Mouse (Mus musculus) ES-Bruce4 (cell line): ENCODE data around the gene Zdhhc8. TPM values are rescaled to one million over a fixed set of nuclear protein-coding genes. Genes with fewer than 3 reads are reported as not detected.
A peak's percentile ranks its signal among the peaks of the same experiment; 100 is the strongest.

ENCODE experiments used
- H3K27ac ChIP-seq: 2 replicates; pipeline ENCODE4 v1.5.1; 2012; ENCODE audit warnings: low read length, inconsistent platforms; ENCODE audit not compliant: insufficient read depth
- H3K27me3 ChIP-seq: 2 replicates; pipeline ENCODE4 v1.6.1; 2012; ENCODE audit warnings: mild to moderate bottlenecking, low read length, inconsistent platforms; ENCODE audit not compliant: control insufficient read depth, poor library complexity, insufficient read depth, severe bottlenecking
- H3K36me3 ChIP-seq: 2 replicates; pipeline ENCODE4 v1.6.1; 2012; ENCODE audit warnings: inconsistent platforms, mild to moderate bottlenecking, low read length, moderate library complexity; ENCODE audit not compliant: control insufficient read depth, poor library complexity, insufficient read depth, severe bottlenecking
- H3K4me1 ChIP-seq: one replicate; pipeline ENCODE4 v1.8.1; 2011; ENCODE audit warnings: low read length; ENCODE audit not compliant: control insufficient read depth, insufficient read depth
- H3K4me3 ChIP-seq: 2 replicates; pipeline ENCODE4 v1.5.1; 2011; ENCODE audit warnings: low read depth, mild to moderate bottlenecking, low read length
- H3K9ac ChIP-seq: 2 replicates; pipeline ENCODE4 v1.6.1; 2012; ENCODE audit warnings: low read depth, mild to moderate bottlenecking, inconsistent platforms; ENCODE audit not compliant: poor library complexity, severe bottlenecking
- H3K9me3 ChIP-seq: replicated peaks from 2 replicates; pipeline ENCODE4 v1.6.1; 2012; ENCODE audit warnings: mild to moderate bottlenecking, low read length, inconsistent platforms; ENCODE audit not compliant: control insufficient read depth, poor library complexity, insufficient read depth, severe bottlenecking
- CTCF ChIP-seq: IDR thresholded peaks from one replicate; pipeline ENCODE4 v1.8.1; 2011; ENCODE audit warnings: low read depth, low read length
- EP300 ChIP-seq: IDR thresholded peaks from 2 replicates; pipeline ENCODE4 v1.6.1; 2011; ENCODE audit warnings: low read depth, low read length; ENCODE audit not compliant: insufficient read depth
- POLR2A ChIP-seq: IDR thresholded peaks from one replicate; pipeline ENCODE4 v1.8.1; 2011; ENCODE audit warnings: low read length; ENCODE audit not compliant: insufficient read depth
- polyA plus RNA-seq: library from polyadenylated mRNA; stranded (reverse); fragments of >200 nt; gene quantifications from 2 replicates; pipeline ENCODE4 v1.2.4, GENCODE M21; 2011; ENCODE audit warnings: low read depth; ENCODE audit not compliant: missing spikeins, insufficient read depth, insufficient read length

Gene Zdhhc8
- polyA plus RNA-seq, 1 experiment, result 11.7 TPM

DNA sequence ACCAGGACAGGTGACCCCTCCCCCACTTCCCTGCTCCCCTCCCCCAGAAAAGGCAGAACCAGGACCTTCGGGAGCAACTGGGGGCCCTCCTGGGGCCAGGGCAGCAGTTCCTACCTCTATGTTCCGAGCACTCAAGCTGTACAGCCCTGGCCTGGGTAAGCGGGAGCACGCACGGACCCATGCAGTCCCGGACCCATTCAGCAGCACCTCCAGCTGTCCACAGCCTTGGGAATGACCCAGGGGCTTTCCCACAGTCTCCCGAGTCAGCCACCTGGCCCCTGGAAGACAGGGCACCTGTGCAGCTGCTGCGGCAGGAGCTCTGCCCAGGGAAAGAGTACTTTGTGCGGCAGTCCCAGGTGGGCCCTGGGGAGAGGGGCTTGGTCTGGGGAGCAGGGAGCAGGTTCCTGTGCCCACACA is 16.3 kb downstream of the Zdhhc8 start:
- H3K9me3 ChIP-seq, result no peaks in the 10 kb centered on the region
- H3K27me3 ChIP-seq, result no peaks in the 10 kb centered on the region
- TF ChIP-seq CTCF, result no peak
- TF ChIP-seq EP300, result no peak
- TF ChIP-seq POLR2A, result no peak
- H3K4me1 ChIP-seq, result no peaks in the 10 kb centered on the region
- no peaks in the 10 kb centered on the region for H3K36me3 ChIP-seq
- no peak overlapping the region for H3K9ac ChIP-seq
- H3K27ac ChIP-seq, result no peak overlapping the region
- H3K4me3 ChIP-seq, result no peak overlapping the region

DNA sequence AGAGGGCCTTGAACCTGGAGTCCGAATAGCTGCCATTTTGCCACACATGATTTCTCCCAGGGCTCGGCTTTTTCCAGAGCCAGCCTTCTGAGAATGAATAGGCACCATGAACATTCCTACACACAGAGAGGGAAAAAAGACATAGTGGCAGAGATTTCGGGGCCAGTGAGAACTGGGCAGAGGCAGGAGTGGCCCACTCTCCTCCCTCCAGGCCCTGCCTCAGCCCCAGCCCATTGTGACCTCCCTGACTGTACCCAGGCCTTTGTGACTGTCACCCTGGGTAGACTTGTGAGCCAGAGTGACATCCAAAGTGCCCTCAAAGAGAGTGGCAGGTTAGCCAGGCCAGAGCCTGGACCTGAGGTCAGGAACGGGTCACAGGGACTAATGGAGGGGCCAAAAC is 17.4 kb downstream of the Zdhhc8 start, which contains the start of gene Ccdc188:
Gene Ccdc188 (plus strand): TSS at position 301 of the 400 bp plus-strand sequence.
- H3K9me3 ChIP-seq, result no peaks in the 10 kb centered on the region
- no peak within 1 kb of the TSS for H3K4me3 ChIP-seq
- TF ChIP-seq POLR2A (no peak), EP300 (no peak), CTCF (no peak)
- no peak within 1 kb of the TSS for H3K27ac ChIP-seq
- H3K27me3 ChIP-seq, result no peaks in the 10 kb centered on the region
- H3K36me3 ChIP-seq, result no peaks in the 10 kb centered on the region
- no peak within 1 kb of the TSS for H3K9ac ChIP-seq
- no peaks in the 10 kb centered on the region for H3K4me1 ChIP-seq

DNA sequence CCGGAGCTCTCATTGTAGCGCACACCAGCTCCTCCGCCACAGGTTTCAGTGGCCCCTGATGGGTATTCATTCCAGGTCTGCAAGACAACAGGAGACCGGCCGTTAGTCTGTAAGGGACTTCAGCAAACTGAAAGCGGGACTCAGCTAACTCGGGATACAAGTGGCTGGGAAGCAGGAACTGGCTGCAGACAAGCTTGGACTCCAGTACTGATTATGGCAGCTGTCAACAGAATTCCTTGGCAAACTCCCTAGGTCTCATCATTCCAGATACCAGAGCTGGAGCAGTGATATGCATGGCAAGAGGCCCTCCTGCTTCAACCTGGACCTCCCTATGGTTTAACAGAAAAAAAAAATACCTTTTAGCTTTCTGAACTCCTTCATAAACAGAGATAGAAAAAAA is 20.1 kb downstream of the Zdhhc8 start:
- Histone ChIP-seq H3K9ac (no peak overlapping the region), H3K9me3 (no peaks in the 10 kb centered on the region), H3K36me3 (no peaks in the 10 kb centered on the region), H3K27ac (no peak overlapping the region), H3K4me3 (no peak overlapping the region), H3K27me3 (no peaks in the 10 kb centered on the region), H3K4me1 (no peaks in the 10 kb centered on the region)
- TF ChIP-seq EP300, result no peak
- no peak for TF ChIP-seq POLR2A
- no peak for TF ChIP-seq CTCF

DNA sequence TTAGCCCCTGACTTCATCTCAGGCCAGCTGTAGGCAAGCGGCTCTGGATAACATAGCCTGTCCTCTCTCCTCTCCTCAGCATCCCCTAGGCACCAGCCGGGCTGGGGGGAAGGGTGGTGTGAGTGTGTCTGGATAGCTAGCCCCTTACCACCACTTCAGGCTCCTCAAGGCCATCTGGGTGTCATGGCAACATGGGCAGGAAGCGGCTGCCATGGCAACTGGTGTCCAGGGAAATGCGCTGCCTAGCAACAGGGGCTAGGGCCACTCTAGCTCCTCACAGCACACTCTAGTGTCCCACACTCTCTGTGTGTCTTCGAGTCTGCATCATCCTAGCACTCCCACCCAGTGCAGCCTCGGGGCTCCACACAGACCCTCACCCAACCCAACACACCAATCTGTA is 21.2 kb downstream of the Zdhhc8 start:
- no peak for TF ChIP-seq CTCF
- no peak for TF ChIP-seq EP300
- no peak for TF ChIP-seq POLR2A
- Histone ChIP-seq H3K9me3 (no peaks in the 10 kb centered on the region), H3K27me3 (no peaks in the 10 kb centered on the region), H3K4me1 (no peaks in the 10 kb centered on the region), H3K9ac (no peak overlapping the region), H3K36me3 (no peaks in the 10 kb centered on the region), H3K27ac (no peak overlapping the region), H3K4me3 (no peak overlapping the region)

DNA sequence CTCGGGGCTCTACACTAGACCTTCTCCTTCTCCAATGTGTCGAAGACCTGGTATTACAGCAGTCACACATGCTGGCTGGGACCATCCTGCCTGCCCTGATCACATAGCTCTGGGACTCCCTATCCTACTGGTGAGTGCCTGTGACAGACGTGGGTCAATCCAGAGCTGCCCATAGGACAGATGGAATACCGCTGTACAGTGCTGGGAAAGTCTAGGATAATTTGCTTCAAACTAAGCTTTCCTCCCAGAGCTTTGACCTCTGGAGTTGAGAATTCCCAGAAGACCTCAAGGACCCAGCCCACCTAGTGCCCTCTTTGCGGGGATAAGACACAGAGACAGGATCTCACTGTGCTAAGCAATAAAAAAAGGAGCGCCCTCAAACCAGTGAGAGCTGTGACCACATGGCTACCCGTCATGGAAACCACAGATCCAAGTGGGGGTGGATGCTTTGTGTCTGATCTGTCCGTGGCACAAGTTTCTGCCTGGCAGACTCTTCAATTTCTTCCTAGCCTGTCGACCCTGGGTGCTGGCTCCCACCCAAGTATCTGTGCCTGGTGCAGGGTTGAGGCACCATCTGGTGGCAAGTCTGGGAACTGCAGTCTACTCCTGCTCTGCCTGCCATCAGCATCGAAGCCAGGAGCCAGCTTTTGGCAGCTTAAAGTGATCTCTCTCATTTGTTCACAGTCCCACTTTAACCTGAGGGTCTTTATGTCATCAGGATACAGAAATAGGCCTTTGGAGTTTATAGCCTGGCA is 23.3 kb downstream of the Zdhhc8 start:
- peak; percentile 98 for TF ChIP-seq CTCF
- TF ChIP-seq POLR2A, result no peak
- no peak overlapping the region for H3K4me3 ChIP-seq
- no peak overlapping the region for H3K27ac ChIP-seq
- H3K4me1 ChIP-seq, result no peaks in the 10 kb centered on the region
- H3K9ac ChIP-seq, result no peak overlapping the region
- H3K36me3 ChIP-seq, result no peaks in the 10 kb centered on the region
- H3K27me3 ChIP-seq, result no peaks in the 10 kb centered on the region
- no peaks in the 10 kb centered on the region for H3K9me3 ChIP-seq

DNA sequence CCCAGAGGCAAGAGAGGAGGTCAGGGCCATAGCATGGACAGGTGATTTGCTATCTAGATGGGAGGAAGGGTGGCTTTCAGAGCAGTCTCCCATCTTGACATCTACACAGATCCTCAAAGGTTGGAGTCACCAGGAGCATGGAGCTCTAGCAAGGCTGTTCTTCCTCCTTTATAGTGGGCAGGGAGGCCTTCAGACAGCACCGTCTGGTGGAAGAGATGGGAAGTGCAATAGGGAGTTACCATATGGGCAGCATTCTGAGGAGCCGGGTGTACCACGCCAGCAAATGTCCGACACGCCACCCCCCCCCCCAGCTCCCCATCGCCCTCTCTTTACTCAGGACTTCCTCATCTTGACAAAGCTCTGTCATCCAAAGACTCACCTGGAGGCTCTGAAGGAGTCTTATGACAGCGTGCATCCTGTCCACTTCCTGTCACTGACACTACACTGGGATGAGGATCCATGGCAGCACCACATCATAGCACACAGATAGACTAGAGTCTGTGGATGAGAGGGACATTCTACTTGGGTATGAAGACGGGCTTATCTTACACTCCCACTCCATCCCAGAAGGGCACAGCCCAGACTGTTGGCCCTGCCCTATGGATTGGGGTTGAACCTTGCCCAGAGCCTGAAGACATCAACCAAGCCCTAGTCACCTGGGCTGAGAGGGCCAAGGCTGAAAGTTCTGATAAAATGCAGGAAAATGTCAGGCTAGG is 24.1 kb downstream of the Zdhhc8 start:
- H3K4me1 ChIP-seq, result no peaks in the 10 kb centered on the region
- no peak overlapping the region for H3K4me3 ChIP-seq
- H3K9ac ChIP-seq, result no peak overlapping the region
- H3K9me3 ChIP-seq, result no peaks in the 10 kb centered on the region
- no peaks in the 10 kb centered on the region for H3K36me3 ChIP-seq
- TF ChIP-seq EP300, result no peak
- peak; percentile 84 for TF ChIP-seq CTCF
- H3K27ac ChIP-seq, result no peak overlapping the region
- H3K27me3 ChIP-seq, result no peaks in the 10 kb centered on the region
